Mouse (Mus musculus): ENCODE data around the gene Ap2a1.

- no peak for TF ChIP-seq CTCF (conservative IDR thresholded peaks at IDR 0.05; ENCODE audit: low read length)
- no peak for TF ChIP-seq NANOG (IDR thresholded peaks at IDR 0.05; ENCODE audit: borderline replicate concordance, low read length)
These were observed 34.1 kb downstream of the Ap2a1 start for GRCm38 (mm10) chr7:44895206-44895592.
